Mouse (Mus musculus) myocyte (in vitro differentiated cells): ENCODE data around the gene Rbm38.

Experiments
- POLR2A ChIP-seq: IDR thresholded peaks from one replicate; pipeline ENCODE4 v1.6.1; 2011; ENCODE audit warnings: low read depth, mild to moderate bottlenecking, control low read depth, moderate library complexity; ENCODE audit not compliant: insufficient read length
- TCF12 ChIP-seq: IDR thresholded peaks from one replicate; pipeline ENCODE4 v1.6.1; 2011; ENCODE audit warnings: mild to moderate bottlenecking, control low read depth; ENCODE audit not compliant: poor library complexity, insufficient read depth, severe bottlenecking

DNA sequence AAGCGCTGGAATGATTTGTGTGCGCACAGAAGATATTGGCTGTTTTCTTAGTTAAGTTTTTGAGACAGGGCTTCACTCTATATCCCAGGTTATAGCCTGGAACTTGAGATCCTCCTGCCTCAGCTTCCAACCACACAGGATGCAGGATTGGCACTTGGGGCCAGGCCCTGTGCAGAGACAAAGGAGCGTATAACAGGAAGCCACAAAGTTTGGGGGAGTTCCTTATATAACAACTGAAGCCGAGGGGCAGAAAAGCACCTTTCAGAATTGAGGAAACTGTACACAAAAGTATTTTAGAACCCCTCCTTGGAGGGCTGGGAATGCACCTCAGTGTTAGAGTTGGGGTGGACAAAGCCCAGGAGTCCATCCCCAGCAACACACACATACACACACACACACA is 18.7 kb downstream of the Rbm38 start:
- no peak for TF ChIP-seq POLR2A
- no peak for TF ChIP-seq TCF12
